Mouse (Mus musculus): ENCODE data around the gene Esyt3.

The Esyt3 gene

GRCm38 (mm10) chr9:99357921-99358692 is at the start of gene Esyt3:
Gene Esyt3 (minus strand): TSS chr9:99358557.
- DNase-seq (ENCODE audit: low spot score in 2 of 2), result peak; percentile 56 to 71

- DNase-seq (ENCODE audit: low spot score in 2 of 2), result no peak
Observed at GRCm38 (mm10) chr9:99401288-99401974, 43.1 kb upstream of the Esyt3 start.

DNA sequence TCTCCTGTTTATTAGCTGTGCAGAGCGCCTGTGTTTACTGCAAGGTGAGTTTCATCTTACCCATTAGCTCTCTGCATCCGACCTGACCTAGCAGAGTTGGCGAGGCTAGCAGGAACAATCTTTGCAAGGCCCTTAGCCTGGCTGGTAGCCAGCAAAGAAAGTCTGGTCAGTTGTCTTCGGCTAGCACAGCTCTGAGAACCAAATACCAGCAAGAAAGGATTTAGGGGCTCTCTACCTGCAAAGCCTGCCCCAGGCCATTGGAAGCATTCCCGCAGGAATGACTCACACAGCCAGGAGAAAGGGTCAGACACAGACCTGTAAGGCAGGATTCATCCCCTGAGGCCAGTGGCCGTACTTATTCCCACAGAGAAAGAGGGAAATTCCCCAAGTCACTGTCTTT is 42.4 kb upstream of the Esyt3 start:
- no peak for DNase-seq (ENCODE audit: low spot score in 2 of 2)

DNA sequence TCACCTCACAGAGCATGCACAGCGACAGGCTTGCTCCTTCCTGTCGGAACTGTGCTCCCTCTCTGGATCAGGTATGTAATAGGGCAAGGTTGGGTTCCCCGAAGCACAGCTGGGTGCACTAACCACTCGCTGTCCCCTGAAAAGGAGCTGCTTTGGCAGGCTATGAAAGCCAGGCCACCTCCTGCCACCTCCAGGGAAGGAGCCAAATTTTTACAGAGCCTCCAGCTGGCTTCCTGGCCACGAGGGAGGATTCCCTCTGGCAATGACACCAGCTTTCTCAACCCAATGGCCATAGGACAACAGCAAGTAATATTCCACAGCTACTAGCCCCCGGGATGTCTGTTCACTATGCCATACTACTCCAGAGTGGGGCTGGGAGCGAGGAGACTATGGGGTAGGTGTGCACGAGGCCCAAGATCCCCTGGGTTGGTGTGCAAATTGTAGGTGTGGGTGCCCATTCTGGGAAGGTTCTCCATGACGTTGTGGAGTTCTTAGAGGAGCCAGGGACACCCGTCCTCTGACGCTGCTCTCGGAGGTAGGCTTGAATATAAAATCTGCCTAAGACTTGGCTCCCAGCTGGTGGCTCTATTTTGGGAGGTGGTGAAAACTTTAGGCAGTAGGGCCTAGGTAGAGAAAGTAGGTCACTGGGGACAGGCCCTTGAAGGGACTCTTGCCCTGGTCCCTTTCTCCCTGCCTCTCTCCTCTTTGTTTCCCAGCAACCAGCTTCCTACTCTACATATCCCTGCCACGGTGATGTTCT is 38.9 kb upstream of the Esyt3 start:
- DNase-seq (ENCODE audit: low spot score in 2 of 2), result no peak

DNA sequence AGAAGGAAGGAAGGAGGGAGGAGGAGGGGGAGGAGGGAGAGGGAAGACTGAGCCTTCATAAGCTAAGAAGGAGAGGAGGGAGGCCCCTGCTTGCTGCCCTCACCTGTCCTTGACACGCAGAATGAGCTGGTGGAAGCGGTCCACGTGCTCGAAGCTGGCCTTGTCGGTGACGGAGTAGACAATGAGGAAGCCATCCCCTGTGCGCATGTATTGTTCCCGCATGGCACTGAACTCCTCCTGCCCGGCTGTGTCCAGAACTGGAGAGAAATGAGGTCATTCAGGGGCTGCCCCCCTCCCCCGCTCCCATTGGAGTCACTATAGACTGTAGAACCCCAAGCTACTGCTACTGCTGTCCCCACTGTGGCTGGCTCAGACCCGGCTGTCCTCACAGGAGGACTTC is 36.0 kb upstream of the Esyt3 start:
- no peak for DNase-seq (ENCODE audit: low spot score in 2 of 2)

DNA sequence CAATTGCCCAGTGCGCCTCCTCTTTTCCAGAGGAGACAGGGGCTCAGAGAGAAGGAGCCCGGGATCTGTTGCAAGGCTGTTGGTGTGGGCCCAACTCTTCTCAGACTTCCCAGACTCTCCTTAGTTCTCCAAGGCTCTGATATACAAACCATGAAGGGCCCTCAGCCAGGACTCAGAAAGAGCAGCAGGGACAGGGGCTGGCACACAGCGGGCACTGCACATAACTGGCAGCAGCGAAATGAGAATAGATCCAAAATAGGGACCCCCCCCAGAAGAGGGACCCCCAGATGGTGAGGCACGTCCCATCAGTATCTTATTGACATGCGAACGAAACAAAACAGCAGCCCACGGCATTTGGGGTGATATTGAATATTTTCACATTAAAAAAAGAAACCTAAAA is 34.8 kb upstream of the Esyt3 start:
- no peak for DNase-seq (ENCODE audit: low spot score in 2 of 2)

GRCm38 (mm10) chr9:99391557-99391956 is 33.2 kb upstream of the Esyt3 start:
- DNase-seq (ENCODE audit: low spot score in 2 of 2), result no peak

DNA sequence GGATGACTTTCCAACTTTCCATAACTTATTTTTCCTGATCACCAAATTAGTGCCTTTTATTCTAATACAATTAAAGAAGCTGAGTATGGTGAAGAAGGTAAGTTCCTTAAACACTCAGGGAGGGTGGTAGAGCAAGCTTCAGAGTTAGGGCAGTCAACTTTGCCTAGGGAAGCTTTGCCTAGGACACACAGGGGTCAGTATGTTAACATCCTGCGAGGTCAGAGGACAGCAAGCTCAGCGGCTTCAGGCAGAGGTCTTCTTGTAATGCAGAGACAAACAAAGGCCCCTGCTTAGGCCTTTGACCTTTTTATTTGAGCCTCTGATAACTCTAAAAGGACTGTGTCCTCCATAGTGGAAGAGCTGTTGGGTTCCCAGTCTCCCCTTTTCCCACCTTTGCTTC is 32.4 kb upstream of the Esyt3 start:
- no peak for DNase-seq (ENCODE audit: low spot score in 2 of 2)

- DNase-seq (ENCODE audit: low spot score in 2 of 2), result no peak
Observed at GRCm38 (mm10) chr9:99390201-99390600, 31.8 kb upstream of the Esyt3 start.

- DNase-seq (ENCODE audit: low spot score in 2 of 2), result no peak
Observed at GRCm38 (mm10) chr9:99389506-99389905, 31.1 kb upstream of the Esyt3 start.

DNA sequence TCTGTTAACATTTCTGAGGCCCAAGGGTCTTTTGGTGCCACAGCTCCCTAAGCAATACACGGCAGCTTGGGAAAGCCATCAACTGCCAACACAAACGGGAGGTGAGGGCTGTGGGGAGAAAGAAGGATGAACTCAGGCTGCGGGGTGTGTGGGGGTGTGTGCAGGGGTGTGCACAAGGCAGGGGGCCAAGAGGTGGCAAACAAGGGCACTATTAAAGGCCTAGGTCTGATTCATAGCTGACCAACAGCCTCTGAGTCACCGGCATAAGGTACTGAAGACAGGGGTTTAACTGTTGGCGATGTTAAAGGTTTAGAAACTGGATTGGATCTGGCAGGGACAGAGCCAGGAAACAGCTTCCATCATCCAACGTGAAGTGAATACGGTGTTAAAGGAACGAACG is 30.5 kb upstream of the Esyt3 start:
- no peak for DNase-seq (ENCODE audit: low spot score in 2 of 2)

GRCm38 (mm10) chr9:99388078-99388477 is 29.7 kb upstream of the Esyt3 start:
- DNase-seq (ENCODE audit: low spot score in 2 of 2), result no peak

DNA sequence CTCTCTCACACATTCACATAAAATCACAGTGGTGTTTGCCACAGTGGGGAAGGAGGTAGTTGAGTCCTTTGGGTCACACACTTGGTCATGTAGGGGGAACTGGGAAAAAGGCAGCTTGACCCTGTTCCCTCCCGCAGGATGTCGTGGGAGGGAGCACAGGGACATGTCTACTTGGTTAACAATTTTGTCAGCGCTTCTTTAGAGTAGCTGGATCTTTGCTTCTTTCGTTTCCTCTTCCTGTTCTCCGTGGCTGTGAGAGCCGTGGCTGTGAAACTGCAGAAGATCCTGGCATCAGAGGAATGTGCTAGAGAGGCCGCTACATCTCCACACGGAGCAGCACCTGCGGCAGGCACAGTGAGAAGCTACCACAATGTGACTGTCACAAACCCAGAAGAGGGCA is 24.2 kb upstream of the Esyt3 start:
- DNase-seq (ENCODE audit: low spot score in 2 of 2), result no peak

DNA sequence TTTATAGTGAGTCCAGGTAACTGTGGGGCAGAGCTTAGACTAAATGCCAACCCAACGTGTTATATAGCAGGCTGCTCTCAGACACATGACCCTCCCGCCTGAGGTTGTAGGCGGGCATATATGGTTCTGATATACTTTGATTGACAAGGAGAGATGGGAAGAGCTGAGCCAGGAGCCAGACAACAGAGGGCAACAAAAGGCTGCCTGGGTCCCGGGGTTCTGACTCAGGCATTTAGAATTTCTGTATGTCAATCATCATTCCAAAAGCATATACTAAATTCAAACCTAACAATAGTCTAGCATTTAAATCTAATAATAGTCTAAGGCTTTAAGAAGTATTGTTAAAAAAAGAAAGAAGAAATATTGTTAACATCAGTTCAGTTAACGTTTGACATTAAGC is 20.8 kb upstream of the Esyt3 start:
- no peak for DNase-seq (ENCODE audit: low spot score in 2 of 2)

DNA sequence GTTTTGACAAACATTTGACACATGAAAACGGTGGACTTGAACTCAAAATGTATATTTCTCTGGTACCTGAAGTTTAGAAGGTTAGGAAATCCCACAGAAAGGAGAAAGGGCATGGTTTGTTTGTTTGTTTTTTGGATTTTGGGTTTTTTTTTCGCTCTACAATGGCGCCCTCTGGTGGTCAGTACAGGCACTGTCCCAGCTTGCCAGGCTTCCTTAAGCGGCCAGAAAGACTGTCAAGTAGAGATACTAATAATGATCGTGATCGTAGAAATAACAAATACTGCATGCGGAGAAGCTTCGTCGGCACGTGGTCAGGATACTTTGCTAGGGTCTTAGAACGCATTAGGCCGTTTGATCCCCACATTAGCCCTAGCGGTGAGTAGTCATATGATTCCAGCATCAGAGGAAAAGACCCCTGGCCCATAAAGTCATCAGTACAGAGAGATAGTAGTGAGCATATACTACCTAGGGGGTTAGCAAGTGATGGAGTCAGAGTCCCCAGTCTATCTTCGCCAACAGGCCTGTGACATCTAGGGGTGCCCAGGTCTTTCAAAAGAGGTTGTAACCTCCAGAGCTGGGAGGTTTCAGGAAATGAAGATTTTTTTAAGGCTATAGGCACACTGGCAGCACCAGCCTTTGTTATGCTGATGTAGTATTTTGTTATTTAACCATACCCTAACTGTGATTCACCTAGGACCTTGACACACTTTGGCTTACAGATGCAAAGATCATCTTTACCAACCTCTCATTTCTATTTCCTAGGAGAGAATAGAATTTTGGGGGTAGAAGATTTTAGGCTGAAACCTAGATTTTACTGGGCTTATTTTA is 18.4 kb upstream of the Esyt3 start:
- no peak for DNase-seq (ENCODE audit: low spot score in 2 of 2)

GRCm38 (mm10) chr9:99368431-99368830 is 10.1 kb upstream of the Esyt3 start:
- DNase-seq (ENCODE audit: low spot score in 2 of 2), result no peak

DNA sequence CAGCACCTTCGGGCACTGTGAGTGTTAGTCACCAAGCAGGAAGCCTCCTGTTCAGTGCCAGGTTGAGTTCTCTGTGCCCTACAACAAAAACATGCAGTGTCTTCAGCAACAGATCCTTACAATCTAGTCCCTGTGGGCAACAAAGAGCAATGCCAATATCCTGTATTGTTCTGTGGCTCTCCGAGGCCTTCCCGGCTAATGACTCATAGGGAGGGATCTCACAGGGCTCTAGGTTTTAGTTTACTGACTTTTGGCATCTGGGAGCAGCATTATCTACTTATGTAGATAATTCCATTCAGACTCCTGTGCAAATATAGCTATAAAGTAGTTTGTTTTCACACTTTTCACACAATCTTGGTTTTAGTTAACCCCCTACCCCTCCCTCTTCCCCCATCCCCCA is 7.5 kb upstream of the Esyt3 start:
- DNase-seq (ENCODE audit: low spot score in 2 of 2), result no peak

DNA sequence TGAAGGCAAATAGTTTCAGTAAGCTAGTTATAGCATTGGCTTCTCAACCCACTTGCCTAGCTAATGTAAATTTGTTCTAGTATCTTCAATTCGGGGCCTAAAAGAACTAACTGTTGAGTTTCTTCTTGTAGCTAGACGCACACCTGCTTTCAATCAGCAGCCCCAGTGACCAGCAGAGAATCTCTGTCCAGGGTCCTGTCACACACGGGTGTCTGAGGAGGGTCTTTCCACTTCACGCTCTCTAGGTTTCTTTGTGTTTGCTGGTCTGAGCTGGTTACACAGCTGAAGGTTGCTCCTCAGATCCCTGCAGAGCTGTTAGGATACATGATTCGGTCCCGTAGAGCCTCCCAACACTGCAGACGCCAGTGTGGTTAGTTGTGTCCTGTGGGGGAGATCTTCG is 4.7 kb upstream of the Esyt3 start:
- DNase-seq (ENCODE audit: low spot score in 2 of 2), result no peak

DNA sequence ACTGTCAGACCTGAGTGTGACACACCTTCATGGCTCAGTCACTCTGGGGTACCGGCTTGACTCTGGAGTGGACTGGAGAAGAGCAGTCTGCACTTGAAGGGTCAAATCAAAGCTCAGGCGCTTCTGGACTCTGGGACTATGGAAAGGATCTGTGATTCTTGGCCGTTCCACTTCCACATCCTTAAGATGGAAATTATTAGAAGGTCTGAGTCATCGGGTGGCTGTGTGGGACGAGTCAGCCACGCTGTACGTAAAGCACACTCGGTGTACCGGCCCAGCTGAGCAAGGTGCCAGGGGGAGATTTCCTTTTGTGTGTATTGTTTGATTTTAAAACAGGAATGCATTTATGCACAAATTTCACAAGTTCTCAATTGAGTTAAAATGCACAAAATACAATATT is 3.6 kb upstream of the Esyt3 start:
- no peak for DNase-seq (ENCODE audit: low spot score in 2 of 2)

GRCm38 (mm10) chr9:99359012-99359411 is 655 bp upstream of the Esyt3 start:
- no peak for DNase-seq (ENCODE audit: low spot score in 2 of 2)

- DNase-seq (ENCODE audit: low spot score in 2 of 2), result no peak
Observed at GRCm38 (mm10) chr9:99357561-99357920, 816 bp downstream of the Esyt3 start.

- DNase-seq (ENCODE audit: low spot score in 2 of 2), result no peak
Observed at GRCm38 (mm10) chr9:99355971-99356370, 2.4 kb downstream of the Esyt3 start.

All from urinary bladder, postnatal 4 days (tissue).